Mouse (Mus musculus): ENCODE results near the gene Ctc1.
A peak's percentile ranks its signal among the peaks of the same experiment; 100 is the strongest.

DNA sequence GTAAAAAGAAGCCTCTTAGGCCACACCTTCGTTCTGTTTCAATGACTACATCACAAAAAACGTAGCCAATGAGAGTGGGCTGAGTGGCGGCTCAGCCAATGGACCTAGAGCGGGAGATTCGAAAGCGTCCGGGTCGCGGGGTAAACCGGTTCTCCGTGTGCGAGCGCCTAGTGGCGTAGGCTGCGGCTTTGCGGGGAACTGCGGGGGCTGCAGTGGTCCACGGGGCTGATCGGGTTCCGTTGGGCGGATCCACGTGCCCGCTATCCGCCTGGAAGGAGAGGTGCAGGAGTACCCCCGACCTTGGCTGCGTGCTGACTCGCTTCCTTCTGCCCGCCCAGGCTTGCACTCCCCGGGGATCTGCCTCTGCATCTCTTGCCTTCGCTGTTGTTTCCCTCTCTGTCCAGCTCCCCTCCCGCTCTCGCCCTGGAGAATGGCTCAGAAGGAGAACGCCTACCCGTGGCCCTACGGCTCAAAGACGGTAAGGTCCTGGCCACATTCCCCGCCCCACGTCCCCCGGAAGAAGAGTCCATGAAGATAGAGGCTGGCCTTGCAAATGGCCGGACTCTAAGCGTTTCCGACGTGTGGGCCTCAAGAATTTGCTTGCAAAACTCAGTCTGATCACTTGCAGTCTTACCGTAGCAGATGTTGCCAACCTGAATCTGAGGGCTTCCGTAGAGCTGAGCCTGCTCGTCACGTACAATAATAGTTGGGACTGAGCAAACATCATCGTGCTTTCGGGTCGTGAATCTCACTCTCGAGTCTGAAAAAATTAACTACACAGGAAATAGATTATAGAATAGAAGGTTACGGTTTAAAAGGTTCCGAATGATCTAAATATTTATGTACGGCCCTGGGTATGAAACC is 30.1 kb downstream of the Ctc1 start, which contains the start of gene Aurkb:
- TF ChIP-seq CTCF (IDR thresholded peaks at IDR 0.05; ENCODE audit: control insufficient read depth, insufficient read depth, low read length), result 0 out of 2 replicates have a peak, but pooled peaks have one; percentile 15
- peak; percentile 80; the same call in 1 of the 2 replicates for TF ChIP-seq POLR2A (IDR thresholded peaks at IDR 0.05; ENCODE audit: borderline replicate concordance, control insufficient read depth, low read depth, low read length)
